Mouse (Mus musculus) limb, embryonic 14.5 days (tissue): ENCODE measurements around the gene Ptprn2. TPM values are rescaled to one million over a fixed set of nuclear protein-coding genes. Genes with fewer than 3 reads are reported as not detected.

Experiments
- ATAC-seq: fragments of 200-750 bp; cut with Nextera tagmentation; 2 replicates; pipeline ENCODE4 v1.8.0; 2017; ENCODE audit warnings: low read depth, moderate number of reproducible peaks, moderate TSS enrichment; ENCODE audit not compliant: low FRiP score
- DNase-seq: peaks from one replicate; pipeline ENCODE4 v3.0.0-alpha.2; 2015; ENCODE audit warnings: low spot score
- H3K27ac ChIP-seq: fragments of 300-500 bp; sonication (generic); replicated peaks from 2 replicates; pipeline ENCODE4 v1.5.1; 2014; ENCODE audit warnings: low read depth, mild to moderate bottlenecking, low read length, moderate library complexity, mixed read lengths
- H3K27me3 ChIP-seq: fragments of 300-500 bp; sonication (generic); 2 replicates; pipeline ENCODE4 v1.6.1; 2014; ENCODE audit warnings: low read length, mixed read lengths; ENCODE audit not compliant: control insufficient read depth, insufficient read depth
- H3K36me3 ChIP-seq: fragments of 300-500 bp; sonication (generic); 2 replicates; pipeline ENCODE4 v1.6.1; 2014; ENCODE audit warnings: mild to moderate bottlenecking, low read length, moderate library complexity, mixed read lengths; ENCODE audit not compliant: control insufficient read depth, insufficient read depth
- H3K4me1 ChIP-seq: fragments of 300-500 bp; sonication (generic); 2 replicates; pipeline ENCODE4 v1.6.1; 2014; ENCODE audit warnings: antibody characterized with exemption, low read length, mixed read lengths; ENCODE audit not compliant: control insufficient read depth, insufficient read depth
- H3K4me2 ChIP-seq: fragments of 300-500 bp; sonication (generic); replicated peaks from 2 replicates; pipeline ENCODE4 v1.6.1; 2014; ENCODE audit warnings: low read depth, mild to moderate bottlenecking, low read length, moderate library complexity; ENCODE audit not compliant: severe bottlenecking
- H3K4me3 ChIP-seq: fragments of 300-500 bp; sonication (generic); replicated peaks from 2 replicates; pipeline ENCODE4 v1.5.1; 2014; ENCODE audit warnings: low read length
- H3K9ac ChIP-seq: fragments of 300-500 bp; sonication (generic); 2 replicates; pipeline ENCODE4 v1.6.1; 2014; ENCODE audit warnings: mild to moderate bottlenecking, low read depth, low read length, moderate library complexity; ENCODE audit not compliant: severe bottlenecking
- H3K9me3 ChIP-seq: fragments of 300-500 bp; sonication (generic); 2 replicates; pipeline ENCODE4 v1.6.1; 2016; ENCODE audit warnings: low read length; ENCODE audit not compliant: control insufficient read depth
- POLR2A ChIP-seq: fragments of 200-500 bp; IDR thresholded peaks from 2 replicates; pipeline ENCODE4 v1.8.0; 2012; ENCODE audit warnings: inconsistent platforms, mild to moderate bottlenecking, moderate library complexity, borderline replicate concordance; ENCODE audit not compliant: insufficient read depth, insufficient read length; ENCODE audit errors: extremely low read depth
- WGBS: fragments of 180-500 bp; shearing (Covaris S2); extraction: QIAGEN DNeasy Blood & Tissue Kit; methylation state at CpG from one replicate; pipeline ENCODE4 v1.1.7; 2014; 5-methylcytosine and 5-hydroxymethylcytosine counted together
- polyA plus RNA-seq, 2 experiments: library from polyadenylated mRNA; depleted of rRNA in 1 of 2; stranded (reverse) in 1 of 2; unstranded in 1 of 2; fragments of >200 nt; fragmentation: Nextera tagmentation in 1 of 2; extraction: Ambion mirVana in 1 of 2; gene quantifications; 2 replicates each; pipeline versions ENCODE4 v1.2.1 to v1.2.3; 2012 to 2014

The Ptprn2 gene
- polyA plus RNA-seq, 2 experiments = 0.08 to 0.65 TPM

- Histone ChIP-seq H3K9ac (no peak overlapping the region), H3K27me3 (no peaks in the 10 kb centered on the region), H3K27ac (no peak overlapping the region), H3K4me2 (no peak overlapping the region), H3K4me1 (no peaks in the 10 kb centered on the region; the same call in 1 of the 2 replicates), H3K36me3 (no peaks in the 10 kb centered on the region), H3K9me3 (no peaks in the 10 kb centered on the region), H3K4me3 (no peak overlapping the region)
- no peak for DNase-seq
- WGBS = 57% methylated on average over 12 of the region's 12 CpGs
- no peak for TF ChIP-seq POLR2A
- ATAC-seq = no peak
Observed at GRCm38 (mm10) chr12:117257921-117258497, 772.5 kb downstream of the Ptprn2 start.

- 68% methylated on average over 6 of the region's 6 CpGs for WGBS
- ATAC-seq = no peak
Observed at GRCm38 (mm10) chr12:117260391-117261164, 775.1 kb downstream of the Ptprn2 start.

GRCm38 (mm10) chr12:117261165-117261440 lies 775.6 kb downstream of the Ptprn2 start:
- Histone ChIP-seq H3K9me3 (no peaks in the 10 kb centered on the region), H3K27me3 (no peaks in the 10 kb centered on the region), H3K4me1 (no peaks in the 10 kb centered on the region; the same call in 1 of the 2 replicates), H3K27ac (no peak overlapping the region), H3K9ac (no peak overlapping the region), H3K4me3 (no peak overlapping the region), H3K36me3 (no peaks in the 10 kb centered on the region), H3K4me2 (no peak overlapping the region)
- no peak for ATAC-seq
- no peak for DNase-seq
- 40% methylated on average over 3 of the region's 3 CpGs for WGBS
- TF ChIP-seq POLR2A = no peak

More at GRCm38 (mm10) chr12:117260391-117261164, 775.1 kb downstream of the Ptprn2 start:
- H3K27me3 ChIP-seq = no peaks in the 10 kb centered on the region
- H3K9ac ChIP-seq = no peak overlapping the region
- no peaks in the 10 kb centered on the region; the same call in 1 of the 2 replicates for H3K4me1 ChIP-seq
- DNase-seq = no peak
- H3K4me2 ChIP-seq = no peak overlapping the region
- TF ChIP-seq POLR2A = no peak
- H3K27ac ChIP-seq = no peak overlapping the region
- no peaks in the 10 kb centered on the region for H3K36me3 ChIP-seq
- no peak overlapping the region for H3K4me3 ChIP-seq
- H3K9me3 ChIP-seq = no peaks in the 10 kb centered on the region

- H3K4me2 ChIP-seq = no peak overlapping the region
- TF ChIP-seq POLR2A = no peak
- H3K4me3 ChIP-seq = no peak overlapping the region
- no peaks in the 10 kb centered on the region for H3K36me3 ChIP-seq
- no peaks in the 10 kb centered on the region for H3K27me3 ChIP-seq
- DNase-seq = no peak
- no peak overlapping the region for H3K27ac ChIP-seq
- ATAC-seq = no peak
- no peak overlapping the region for H3K9ac ChIP-seq
- WGBS = 64% methylated on average over 2 of the region's 2 CpGs
- H3K9me3 ChIP-seq = no peaks in the 10 kb centered on the region
- H3K4me1 ChIP-seq = no peaks in the 10 kb centered on the region; the same call in 1 of the 2 replicates
Observed at GRCm38 (mm10) chr12:117262003-117262402, 776.5 kb downstream of the Ptprn2 start.

- no peaks in the 10 kb centered on the region for H3K4me1 ChIP-seq
- H3K27me3 ChIP-seq = no peaks in the 10 kb centered on the region
- DNase-seq = no peak
- H3K4me3 ChIP-seq = no peak overlapping the region
- H3K36me3 ChIP-seq = no peaks in the 10 kb centered on the region
- no peak overlapping the region for H3K4me2 ChIP-seq
- no peak for TF ChIP-seq POLR2A
- ATAC-seq = no peak
- 65% methylated on average over 2 of the region's 2 CpGs for WGBS
- H3K27ac ChIP-seq = no peak overlapping the region
- H3K9ac ChIP-seq = no peak overlapping the region
- H3K9me3 ChIP-seq = no peaks in the 10 kb centered on the region
Observed at GRCm38 (mm10) chr12:117263081-117263480, 777.6 kb downstream of the Ptprn2 start.
